Mouse (Mus musculus) liver, postnatal 0 days (tissue): Measurements from ENCODE around the gene Slc7a10.

Experiments
- CTCF ChIP-seq: sonication (generic); IDR thresholded peaks from 2 replicates; pipeline ENCODE4 v1.5.1; 2016; ENCODE audit warnings: antibody characterized with exemption, low read depth
- EP300 ChIP-seq: IDR thresholded peaks from 2 replicates; pipeline ENCODE4 v1.6.1; 2016; ENCODE audit warnings: antibody characterized with exemption, low read depth, mild to moderate bottlenecking

- TF ChIP-seq EP300: no peak
- TF ChIP-seq CTCF: no peak
Measured at GRCm38 (mm10) chr7:35235308-35235707, 49.1 kb downstream of the Slc7a10 start.
